Mouse (Mus musculus): Measurements from ENCODE around the gene Zfp874b.
"Not testable (repeated sequence)": the region's sequence is repeated elsewhere in the genome, so short reads cannot be mapped to it uniquely, and the experiment has no call there.

Zfp874b gene

DNA sequence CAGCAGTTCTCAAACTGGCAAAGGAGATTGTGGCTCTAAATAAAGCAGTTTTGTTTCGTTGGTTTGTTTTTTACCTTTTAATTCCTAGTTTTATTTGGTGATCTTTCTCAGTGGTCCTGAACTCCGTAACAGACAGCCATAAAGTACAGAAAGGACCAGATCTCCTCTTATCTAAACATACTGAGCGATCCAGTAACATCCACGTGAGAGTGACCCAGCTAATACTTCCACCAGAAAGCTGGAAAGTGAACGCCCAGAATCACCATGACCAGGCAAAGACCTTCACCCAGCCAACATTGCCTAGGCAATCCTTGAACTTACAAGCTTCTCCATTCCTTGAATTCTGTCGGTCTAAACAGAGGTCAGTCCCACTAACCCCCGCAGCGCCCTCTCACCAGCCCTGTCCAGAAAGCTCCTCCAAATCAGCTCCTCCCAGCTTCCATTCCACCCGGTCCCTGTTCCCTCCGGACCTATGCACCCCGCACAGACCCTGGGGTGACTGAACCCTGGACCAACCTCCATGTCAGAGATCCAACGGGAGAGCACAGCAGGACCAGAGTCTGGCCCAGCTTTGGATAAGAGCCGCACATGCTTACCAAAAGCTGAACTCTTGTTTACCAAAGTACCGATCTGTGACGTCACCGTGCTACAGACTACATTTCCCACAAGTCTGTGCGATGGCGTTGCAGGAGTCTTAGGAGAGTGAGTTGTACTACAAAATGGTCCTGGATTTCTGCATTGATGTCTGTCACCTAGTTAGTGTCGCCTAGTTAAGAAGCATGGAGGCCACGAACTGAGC, at the start of gene Zfp874b:
TSS of gene Zfp874b (minus strand) at position 634 of the 799 bp plus-strand sequence.
- DNase-seq = peak; percentile 99

DNA sequence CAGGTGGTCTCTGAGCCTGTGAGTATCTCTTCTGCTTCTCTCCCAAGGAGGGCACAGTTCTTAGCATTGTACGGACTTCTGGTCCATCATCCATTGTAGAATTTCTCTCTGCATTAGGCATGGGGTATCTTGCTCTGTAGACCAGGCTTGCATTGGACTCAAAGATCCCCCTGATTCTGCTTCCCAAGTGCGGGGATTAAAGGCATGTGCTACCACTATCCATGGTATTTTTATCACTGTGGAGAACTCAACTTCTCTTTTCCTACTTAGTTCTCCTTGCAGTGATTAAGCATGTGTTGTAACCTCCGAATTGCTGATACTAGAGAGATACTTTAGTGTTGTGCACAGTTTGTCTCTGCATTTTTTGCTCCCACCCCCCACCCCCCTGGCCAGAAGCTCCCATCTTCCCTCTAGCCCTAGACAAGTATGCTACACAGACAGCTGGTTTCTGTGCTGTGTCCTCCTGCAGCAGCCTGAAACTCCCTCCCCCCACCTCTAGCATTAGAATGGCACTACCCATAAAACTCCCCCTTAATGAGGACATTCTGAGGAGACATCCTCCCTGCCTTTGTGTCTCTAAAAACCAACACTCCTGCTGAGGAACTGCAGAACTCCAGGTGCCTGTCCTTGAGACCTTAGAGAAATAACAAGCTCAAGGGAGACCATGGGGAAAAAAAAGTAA, 43.1 kb upstream of the Zfp874b start:
- DNase-seq = no peak

DNA sequence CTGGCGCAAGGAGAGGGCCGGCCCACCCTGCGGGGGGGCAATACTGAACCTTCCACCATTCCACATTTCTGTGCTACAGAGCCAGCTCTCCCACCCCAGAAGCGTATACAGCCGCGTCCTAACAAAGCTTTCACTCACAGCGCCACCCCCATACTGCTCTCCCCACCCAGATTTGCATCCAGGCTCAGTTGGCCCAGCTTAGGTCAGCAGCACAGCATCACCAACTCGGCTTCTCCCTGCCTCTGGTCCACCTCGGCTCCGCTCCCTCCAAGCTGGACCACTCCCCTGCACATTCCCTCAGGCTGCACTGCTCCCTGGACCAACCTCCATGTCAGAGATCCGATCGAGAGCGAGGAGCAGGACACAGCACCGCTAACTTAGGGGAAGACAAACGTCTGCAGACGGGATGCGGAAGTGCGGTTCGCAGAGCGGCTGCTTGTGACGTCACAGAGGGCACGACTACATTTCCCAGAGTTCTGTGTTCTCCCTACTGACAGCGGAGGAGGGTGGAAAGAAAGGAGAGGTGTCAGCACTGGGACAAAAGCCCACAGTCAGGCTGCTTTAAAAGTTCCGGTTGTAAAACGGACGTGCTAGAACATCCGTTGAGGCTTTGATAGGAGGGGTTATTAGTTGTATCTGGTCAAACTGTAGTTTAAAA, 41.8 kb upstream of the Zfp874b start, which contains the start of the genes Gm26965 and Zfp87:
TSS of gene Gm26965 (minus strand) at position 399 of the 658 bp plus-strand sequence.
TSS of gene Zfp87 (minus strand) at position 425 of the 658 bp plus-strand sequence.
- DNase-seq = peak; percentile 99

DNA sequence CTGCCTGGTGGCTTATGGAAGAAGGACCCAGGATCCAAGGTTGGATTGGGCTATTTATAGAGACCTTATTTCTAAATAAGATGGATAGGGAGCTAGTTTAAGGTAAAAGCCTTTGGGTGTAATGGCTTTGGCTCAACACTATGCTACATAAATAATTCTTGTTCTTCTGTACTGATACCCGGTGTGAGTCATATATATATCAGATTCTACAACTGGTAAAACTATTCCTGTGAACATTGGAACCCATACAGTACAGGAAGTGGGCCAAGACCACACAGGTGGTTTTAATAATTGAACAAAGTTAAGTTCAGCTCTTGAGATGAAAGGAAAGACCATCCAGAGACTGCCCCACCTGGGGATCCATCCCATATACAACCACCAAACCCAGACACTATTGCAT, 16.9 kb upstream of the Zfp874b start:
- DNase-seq = no peak

DNA sequence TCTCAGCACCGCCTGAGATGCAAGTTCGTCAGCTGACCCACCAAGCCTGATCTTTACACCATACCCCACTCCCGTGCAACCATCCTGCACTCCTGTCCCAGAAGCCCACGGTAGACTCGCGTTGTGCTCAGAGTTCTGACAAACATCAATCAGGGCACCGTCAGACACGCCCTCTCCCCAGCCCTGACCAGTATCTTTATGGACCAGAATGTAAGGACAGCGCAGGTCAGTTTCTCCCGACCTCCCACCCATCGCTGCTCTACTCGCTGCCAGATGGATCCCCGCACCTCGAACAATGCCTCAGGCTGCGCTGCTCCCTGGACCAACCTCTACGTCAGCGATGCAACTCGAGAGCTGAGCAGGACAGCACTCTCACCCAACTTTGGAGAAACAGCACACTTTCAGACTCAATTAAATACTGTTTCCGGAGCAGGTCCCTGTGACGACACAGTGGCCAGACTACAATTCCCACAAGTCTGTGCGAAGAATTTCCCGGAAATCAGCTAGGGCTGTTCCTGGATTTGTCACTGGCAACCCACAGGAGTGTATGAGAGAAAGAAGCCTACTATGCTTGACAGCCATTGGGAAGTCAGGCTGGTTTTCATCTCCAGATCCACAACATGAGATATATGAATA, 16.1 kb upstream of the Zfp874b start, which contains the start of gene Zfp58:
TSS of gene Zfp58 (minus strand) at position 472 of the 636 bp plus-strand sequence.
- DNase-seq = peak; percentile 99

DNA sequence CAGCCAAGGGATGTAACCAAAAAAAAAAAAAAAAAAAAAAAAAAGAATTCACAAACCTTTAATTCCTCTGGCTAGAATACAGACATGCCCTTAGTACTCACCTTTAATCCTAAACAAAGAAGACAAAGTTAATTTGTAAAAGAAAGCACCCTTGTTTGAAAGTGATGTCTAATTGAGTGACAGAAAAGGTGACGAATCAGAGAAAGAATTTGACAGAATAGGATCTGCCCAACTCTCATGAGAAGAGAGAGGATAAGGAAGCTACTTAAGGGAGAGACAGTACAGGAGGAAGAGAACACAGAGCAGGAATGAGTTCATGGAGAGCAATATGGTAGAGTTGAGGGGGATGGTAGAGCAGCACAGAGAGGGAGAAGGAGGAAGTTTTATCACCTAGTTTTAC, 11.6 kb upstream of the Zfp874b start:
- no peak for DNase-seq

DNA sequence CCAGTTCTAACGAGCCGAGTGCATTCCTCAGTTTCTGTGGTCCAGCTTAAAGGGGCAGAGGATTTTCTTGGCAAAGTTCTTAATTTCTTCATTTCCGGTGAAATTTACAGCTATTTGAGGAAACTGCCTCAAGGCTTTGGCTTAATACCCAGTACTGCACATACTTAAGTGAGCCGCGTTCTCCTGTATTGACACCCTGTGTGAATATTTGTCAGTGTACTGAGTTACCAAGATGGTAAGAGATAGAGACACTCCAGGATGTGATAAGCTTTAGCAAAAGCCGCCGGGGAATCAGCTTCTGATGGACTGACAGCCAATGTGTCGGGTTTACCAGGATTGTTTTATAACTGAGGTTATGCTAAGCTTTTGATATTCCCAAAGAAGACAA, 360 bp upstream of the Zfp874b start:
- DNase-seq = peak; percentile 89

DNA sequence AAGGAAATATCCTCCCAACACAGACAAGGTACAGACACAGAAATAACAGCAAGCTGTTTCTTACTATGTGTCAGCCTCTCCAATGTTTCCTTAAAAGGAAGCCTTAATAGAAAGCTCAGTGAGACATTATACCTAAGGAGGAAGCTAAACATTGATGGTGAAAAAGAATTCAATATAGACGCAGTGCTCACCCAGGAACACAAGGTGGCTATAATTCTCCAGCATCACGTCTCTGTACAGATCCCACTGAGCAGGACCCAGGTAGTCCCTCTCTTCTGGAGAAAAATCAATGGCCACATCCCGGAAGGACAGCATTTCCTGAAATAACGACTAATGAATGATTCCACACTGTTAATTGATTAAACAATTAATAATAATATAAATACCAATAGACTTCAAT, 2.5 kb downstream of the Zfp874b start:
- DNase-seq = no peak

DNA sequence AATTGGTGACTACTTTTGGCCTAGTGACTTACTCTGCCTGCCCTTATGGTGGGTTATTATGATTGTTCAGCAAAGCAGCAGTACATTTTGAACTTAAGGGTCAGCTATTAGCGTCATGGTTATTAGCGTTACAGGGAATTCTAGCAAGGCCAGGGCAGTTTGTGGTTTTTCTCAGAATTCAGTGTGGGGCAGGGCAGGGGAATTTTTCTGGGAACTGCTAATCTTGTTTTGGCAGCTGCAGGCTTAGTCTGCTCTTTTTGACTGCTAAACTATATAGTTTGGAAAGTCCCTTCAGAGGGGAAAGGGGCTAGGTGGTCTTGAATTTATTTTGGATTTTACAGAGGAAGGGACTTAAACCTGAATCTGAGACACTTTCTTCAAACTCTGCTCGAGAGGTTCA, 14.8 kb downstream of the Zfp874b start:
- DNase-seq = no peak

DNA sequence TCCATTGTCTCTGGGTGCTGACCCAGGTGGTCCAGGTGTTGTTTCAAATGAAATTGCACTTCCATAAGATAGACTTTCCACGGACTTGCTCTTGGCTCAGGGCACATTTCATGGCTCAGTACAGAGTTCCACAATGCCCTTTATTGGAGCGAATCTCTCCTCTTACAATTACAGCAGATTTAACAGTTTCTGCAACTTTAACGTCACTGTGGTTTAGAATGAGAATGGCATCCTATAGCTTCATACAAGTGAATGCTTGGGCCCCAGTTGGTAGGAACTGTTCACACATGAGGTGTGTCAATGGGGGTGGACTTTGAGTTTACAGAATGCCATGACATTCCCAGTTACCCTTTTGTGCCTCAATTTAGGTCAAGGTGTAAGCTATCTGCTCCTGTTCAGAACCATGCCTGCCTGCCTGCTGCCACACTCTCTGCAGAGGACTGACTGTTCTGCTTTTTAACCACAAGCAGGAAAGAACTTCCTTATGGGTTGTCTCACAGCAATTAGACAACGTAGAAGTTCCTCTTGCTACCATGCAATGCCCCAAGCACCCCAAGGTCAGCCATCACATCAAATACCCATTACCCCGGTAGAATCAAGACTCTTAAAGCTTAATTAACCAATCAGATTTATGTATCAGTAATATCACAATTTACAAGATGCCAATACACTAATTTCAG, 20.4 kb downstream of the Zfp874b start:
- DNase-seq = not testable (repeated sequence)

DNA sequence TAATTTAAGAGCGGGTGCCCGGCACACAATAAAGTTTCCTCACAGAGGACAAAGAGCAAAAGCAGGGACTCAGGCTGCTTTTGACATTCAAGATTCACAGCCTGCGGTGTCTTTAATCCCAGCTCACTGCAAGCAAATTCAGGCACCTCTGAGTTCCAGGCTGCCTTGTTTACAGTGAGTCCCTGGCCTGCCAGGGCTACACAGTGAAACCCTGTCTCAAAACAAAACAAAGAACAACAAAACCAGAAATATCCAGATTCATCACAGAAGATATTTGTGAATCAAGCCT, 32.1 kb downstream of the Zfp874b start:
- DNase-seq = no peak

DNA sequence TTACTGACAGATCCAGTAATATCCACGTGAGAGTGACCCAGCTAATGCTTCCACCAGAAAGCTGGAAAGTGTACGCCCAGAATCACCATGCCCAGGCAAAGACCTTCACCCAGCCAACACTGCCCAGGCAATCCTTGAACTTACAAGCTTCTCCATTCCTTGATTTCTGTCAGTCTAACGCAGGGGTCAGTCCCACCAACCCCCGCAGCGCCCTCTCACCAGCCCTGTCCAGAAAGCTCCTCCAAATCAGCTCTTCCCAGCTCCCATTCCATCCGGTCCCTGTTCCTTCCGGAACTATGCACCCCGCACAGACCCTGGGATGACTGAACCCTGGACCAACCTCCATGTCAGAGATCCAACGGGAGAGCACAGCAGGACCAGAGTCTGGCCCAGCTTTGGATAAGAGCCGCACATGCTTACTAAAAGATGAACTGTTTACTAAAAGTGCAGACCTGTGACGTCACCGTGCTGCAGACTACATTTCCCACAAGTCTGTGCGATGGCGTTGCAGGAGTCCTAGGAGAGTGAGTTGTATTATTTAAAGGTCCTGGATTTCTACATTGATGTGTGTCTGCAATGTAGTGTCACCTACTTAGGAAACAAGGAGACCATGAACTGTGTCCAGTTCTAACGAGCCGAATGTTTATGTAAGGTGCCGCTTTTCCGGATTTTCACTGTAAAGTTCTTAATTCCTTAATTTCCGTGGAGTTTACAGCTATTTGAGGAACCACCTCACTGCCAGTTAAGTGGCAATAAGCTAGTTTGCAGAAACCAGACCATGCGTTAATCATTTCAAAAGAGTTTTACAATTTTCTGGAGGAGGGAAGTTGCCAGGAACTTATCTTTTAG, 32.7 kb downstream of the Zfp874b start, which contains the start of gene Zfp874a:
TSS of gene Zfp874a (minus strand) at position 453 of the 849 bp plus-strand sequence.
- peak; percentile 99 for DNase-seq

DNA sequence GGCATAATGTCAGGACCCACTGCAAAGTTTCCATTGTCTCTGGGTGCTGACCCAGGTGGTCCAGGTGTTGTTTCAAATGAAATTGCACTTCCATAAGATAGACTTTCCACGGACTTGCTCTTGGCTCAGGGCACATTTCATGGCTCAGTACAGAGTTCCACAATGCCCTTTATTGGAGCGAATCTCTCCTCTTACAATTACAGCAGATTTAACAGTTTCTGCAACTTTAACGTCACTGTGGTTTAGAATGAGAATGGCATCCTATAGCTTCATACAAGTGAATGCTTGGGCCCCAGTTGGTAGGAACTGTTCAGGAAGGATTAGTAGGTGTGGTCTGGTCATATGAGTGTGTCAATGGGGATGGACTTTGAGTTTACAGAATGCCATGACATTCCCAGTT, 47.0 kb downstream of the Zfp874b start:
- DNase-seq = not testable (repeated sequence)

DNA sequence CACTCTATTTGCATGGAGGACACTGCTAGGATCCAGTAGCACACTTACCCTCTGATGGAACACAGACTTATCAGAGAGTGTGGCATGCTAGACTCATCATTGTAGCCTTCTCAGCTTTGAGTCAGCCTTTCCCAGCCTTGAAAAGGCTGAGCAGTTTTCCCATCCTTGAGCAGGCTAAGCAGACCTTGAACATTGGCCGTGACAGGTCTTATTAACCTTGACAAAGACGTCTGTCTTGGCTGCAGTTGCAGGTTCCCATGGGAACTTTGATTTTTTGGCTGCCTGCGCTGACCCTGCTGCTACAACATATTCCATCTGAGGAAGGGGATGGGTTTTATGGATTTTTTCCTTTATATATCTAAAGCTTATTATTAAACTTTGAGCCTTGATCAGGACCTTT, 55.9 kb downstream of the Zfp874b start:
- no peak for DNase-seq

DNA sequence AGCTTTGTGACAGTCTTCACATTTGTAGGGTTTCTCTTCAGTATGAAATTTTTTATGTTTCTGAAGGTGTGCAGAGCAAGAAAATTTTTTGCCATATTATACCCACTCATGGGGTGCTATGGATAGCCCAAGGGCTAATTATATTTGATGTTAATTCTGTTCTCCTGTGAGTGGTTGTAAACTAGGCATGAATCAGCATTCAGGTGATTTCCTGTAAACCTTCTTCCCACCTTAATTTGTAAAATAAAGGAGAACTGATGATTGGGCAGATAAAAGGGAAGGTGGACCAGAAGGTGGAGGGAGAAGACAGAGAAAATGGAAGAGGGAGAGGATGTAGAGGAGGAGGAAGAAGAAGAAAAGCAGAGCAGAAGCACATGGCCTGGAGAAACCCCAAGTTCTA, 58.4 kb downstream of the Zfp874b start:
- not testable (repeated sequence) for DNase-seq

DNA sequence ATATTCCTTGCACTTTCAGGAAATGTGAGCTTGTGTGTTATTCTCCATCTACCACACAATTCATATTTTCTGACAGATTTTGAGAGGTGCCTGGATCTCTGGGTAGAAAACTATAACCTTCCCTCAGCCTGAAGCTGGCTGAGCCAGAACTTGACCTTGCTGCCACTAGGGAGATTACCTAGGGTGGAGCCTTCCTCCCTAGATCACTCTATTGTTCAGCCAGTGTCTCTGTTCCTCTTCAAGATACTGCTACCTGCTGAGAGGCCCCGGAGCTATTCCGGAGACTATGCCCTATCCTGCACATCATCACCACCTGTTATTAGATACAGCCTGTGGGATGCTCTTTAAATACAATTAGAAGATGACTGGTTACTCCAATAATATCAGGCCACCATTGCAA, 61.5 kb downstream of the Zfp874b start:
- not testable (repeated sequence) for DNase-seq

Measured in heart, adult 11 months (tissue).